Mouse (Mus musculus) liver, postnatal 0 days (tissue): ENCODE data around the gene Gm44502.

Experiments
- CTCF ChIP-seq: sonication (generic); IDR thresholded peaks from 2 replicates; pipeline ENCODE4 v1.5.1; 2016; ENCODE audit warnings: antibody characterized with exemption, low read depth
- EP300 ChIP-seq: IDR thresholded peaks from 2 replicates; pipeline ENCODE4 v1.6.1; 2016; ENCODE audit warnings: antibody characterized with exemption, low read depth, mild to moderate bottlenecking

DNA sequence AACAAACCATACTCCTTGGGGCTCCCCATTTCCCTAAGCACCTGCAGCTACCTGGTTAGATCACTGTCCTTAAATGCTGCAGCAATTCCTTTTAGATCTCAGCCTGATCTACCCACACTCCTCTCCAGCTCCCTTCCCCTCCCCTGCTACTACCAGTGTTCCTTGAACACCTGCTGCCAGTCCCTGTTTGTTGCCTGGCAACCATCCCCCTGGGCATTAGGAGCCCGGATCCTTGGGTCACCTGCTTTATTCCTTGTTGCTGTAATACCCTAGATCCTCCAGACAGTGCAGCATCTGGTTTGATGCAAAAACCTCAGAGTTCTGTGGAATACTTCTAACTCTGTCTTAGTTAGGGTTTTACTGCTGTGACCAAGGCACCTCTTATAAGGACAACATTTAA is 35.6 kb upstream of the Gm44502 start:
- no peak for TF ChIP-seq CTCF
- TF ChIP-seq EP300, result no peak
